Mouse (Mus musculus) ES-CJ7 (cell line): ENCODE data around the gene Shank2.

Experiments
- DNase-seq: peaks from one replicate; pipeline ENCODE4 v3.0.0; 2011; ENCODE audit warnings: low read depth, low spot score

Shank2 gene

DNA sequence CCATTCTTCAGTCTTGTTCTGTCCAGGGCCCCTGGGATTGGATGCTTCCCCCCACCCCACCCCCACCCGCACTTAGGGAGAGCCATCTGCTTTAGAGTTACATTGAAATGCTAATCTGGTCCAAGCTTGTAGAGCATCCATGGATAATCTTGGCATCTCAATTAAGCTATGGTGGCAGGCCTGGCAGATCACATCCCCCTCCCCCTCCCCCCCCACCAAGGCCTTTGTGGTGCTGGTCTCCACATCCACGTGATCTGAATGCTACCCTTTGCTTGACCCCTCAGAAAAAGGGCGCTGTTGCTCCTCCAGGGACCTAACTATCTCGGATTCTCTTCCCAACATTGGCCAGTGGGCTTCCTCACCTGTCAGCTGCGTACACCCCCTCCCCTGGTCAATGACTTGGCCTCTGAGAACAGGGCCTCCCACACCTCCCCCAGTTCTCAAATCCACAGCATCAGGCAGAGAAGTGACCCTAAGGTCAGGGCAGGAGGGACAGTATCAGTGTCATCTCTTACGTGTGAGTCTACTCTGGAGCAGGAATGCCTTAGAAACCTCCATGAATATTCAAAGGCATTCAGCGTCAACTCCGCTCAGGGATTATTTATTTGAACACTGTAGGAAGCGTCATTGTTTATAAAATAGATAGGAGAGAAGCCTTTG is 104.8 kb downstream of the Shank2 start:
- peak; percentile 88 for DNase-seq

DNA sequence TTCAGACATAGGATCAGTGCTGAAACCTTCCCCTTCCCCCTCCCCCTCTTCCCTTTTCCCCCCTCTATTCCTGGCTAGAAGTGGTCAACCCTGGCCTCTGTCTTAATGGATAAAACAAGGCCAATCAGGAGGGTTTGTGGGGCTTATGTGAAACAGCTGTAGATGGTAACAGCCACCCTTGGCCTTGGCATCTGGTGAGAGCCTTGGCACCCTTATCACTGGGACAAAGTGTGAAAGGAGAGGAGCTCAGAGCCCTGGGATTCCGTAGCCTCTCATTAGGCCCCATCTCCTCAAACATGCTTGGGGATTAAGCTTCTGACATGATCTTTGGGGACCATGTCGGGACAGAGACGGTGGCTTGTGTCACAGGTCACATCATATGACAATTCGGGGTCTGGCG is 106.4 kb downstream of the Shank2 start:
- no peak for DNase-seq

DNA sequence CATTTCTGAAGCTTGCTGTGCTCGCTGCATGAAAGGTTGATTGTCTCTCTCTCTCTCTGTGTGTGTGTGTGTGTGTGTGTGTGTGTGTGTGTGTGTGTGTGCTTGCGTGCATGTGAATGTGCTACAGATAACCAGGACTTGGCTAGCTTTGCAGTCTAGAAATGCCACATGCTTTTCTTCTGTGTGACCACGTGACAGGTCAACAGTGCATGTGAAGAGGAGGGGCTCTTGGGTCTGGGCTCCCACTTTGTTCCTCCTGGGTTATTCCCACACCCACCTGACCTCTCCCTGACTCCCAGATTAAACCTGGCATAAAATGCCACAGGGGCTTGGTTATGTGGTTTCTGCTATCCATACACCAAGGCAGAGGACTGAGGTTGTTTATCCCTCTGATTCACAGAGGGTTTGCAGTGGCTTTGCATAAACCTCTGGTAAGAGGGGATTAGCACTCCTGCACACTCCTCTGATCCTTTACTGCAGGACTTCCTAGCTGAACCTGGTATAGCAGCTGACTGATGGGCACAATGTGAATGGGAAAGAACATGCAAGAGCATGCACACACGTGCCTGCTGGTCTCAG is 109.4 kb downstream of the Shank2 start:
- no peak for DNase-seq

DNA sequence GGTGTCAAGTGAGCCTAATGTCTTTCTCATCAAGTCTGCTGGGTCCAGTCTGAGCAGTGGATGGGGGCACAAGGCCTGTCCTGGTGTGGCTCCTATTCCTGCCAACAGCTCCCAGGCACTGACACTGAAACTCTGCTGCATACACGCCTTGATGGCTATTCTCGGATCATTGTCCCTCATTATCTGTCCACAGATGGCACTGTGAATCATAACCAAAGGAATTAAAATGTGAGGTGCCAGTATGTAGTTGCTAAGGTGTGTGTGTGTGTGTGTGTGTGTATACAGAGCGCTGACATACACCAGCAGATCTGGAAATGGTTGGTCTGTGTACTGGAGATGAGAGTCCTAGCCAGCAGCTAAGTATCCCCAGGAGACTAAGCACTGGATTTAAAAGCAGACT is 110.3 kb downstream of the Shank2 start:
- no peak for DNase-seq

DNA sequence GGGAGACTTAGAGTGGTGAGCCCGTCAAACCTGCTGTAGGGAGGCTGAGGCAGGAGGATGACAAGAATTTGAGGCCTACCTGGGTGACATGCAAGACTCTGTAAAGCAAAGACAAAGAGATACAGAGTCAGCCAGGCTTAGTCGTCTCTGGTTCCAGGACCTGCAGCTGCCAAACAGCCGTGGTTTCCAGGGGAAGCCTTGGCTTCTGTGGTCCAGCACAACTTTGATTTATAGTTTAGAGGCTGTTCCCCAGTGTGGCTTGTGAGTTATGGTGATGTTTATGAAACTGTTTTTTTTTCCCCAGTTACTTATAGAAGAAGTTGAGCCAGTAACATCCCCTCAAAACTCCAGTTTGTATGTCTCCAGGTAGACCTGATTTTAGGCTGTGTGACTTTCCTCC is 112.5 kb downstream of the Shank2 start:
- no peak for DNase-seq

DNA sequence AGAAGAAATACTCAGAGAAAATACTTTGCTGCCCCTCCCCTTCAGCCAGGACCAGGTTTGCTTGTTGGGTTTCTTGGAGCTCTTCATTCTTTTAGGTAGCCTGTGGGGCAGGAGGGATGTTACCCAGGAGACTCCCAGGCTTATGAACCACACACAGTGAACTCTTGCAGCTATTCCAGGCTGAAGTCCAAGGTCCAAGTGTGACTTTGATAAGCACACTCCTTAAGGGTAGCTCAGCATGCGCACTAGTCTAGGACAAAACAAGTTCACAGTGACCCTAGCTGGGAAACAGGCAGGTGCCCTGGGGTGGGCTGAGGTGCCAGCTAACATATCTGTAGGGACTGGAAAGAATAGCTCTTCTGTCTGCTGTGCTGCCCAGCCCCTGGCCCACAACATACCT is 117.8 kb downstream of the Shank2 start:
- DNase-seq, result no peak

DNA sequence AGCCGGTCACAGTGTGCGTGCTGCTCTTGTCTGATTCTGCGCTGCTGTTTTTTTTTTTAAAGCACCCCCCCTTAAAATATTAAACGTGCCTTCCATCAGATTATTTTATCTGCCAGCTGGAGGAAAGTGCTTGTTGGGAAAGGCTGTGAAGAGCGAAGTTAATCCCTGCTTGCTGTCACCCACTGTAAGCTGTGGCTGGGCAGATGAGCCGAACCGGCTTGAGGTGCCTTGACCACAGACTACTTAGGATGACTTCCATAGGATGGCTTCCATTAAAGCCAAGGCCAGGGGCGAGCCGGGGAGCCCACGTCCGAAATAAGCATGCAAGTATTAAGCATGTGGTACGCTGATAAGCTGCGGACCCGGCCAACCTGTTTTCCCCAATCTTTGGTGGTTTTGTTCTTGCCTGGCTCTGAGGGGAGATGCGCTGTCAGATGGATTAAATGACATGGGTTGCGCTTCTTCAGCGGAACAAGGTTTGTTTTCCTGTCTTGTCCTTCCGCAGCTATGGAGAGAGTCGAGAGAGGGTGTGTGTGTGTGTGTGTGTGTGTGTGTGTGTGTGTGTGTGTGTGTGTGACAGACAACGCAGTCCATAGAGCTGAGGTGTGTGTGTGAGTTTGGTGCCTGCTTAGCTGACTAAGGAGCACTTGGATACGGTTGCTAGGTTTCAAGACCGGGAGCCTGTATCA is 131.1 kb downstream of the Shank2 start:
- DNase-seq, result no peak

DNA sequence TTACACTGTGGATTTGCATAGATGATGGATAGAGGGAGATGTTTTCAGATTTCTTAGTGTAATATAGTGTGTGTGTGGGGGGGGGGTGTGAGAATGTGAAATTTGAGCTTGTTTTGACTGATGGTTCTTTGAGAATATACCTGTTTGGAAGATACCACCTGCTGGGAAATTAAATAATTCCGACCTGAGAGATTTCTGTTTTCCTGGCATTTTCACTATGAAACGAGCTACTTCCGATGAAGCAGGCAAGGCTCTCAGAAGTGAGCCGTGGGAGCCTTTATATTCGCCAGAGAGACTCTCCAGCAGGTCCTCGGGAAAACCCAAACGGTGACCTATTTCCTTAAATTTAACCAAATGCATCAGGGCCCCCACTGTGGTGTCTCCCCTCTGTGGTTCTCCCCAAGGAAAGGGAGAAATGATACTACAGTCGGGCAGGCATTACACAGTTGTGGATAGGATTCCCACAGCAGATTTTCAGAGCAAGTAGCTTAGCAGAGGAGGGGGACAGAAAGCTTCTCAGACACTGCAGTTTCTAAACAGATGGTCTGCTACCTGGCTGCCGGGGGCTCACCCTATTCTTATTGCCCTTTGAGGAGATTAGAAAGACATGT is 131.8 kb downstream of the Shank2 start:
- DNase-seq, result no peak

DNA sequence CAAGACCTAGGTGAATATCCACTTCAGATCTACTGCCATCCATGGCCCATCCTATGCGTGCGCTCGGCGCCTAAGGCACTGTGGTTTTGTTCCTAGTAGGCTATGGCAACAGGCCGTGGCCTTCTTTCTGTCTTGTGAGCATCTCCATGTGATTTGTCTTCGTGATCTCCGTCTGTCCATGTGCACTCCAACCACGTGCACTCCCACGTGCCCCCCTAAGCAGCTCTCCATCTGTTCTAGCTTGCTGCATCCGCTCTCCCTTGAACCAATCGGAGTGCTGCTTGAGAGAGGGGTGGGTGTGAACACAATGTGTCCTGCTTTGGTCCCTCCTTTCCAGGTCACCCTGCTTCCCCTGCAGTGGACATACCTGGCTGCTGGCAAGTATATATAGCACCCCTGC is 133.0 kb downstream of the Shank2 start:
- no peak for DNase-seq

DNA sequence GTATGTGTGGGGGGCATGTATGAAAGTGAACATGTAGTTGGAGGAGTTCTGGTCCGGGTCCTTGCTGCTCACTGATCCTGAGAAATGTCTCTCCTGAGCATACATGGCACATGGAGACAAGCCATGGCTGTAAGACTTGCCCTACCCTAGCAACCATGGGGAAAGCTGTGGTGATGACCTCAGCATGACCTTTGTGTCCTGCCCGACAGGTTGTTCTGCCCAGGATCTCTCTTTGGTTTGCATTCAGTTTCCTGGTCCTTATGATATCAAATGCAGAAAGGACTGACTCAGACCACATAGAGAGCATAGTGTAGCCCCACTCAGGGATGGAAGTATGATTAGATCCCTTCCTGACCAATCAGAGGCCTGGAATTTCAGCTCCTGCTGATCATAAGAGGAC is 136.1 kb downstream of the Shank2 start:
- no peak for DNase-seq

DNA sequence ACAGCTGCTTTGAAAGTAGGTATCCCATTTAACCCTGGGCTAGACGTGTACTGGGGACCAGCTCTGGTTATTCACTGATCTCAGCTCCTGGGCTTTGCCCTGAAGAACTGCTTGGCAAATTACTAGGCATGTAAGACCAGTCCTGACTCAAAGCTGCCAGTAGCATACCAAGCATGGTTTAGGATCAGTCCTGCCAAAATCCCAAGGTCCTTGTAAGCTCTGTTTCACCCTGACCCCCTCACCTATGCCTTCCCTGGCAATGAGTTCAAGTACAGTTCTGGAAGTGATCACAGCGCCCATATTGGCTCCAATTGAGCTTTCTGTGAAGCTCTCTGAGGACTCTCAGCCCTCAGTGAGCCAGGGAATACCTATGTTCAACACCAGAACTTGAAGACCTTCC is 136.7 kb downstream of the Shank2 start:
- DNase-seq, result no peak

DNA sequence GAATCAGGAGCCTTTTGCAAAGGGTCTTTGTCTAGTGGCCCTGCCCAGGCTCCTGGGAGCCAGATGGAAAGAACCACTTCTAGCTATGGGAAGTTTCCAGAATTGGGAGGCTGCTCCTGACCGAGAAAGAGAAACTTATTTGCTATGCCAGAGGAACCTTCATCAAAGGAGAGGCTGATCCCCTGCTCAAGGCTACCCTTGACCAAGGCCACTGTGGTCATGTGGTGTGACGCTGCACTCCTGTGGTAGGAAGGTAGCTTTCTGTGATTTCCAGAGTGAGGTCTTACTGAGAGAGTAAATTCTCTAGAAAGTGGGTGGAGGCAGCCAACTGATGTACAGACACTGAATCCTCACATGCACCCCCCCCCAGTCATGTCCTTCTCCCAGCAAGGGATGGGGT is 138.0 kb downstream of the Shank2 start:
- no peak for DNase-seq

DNA sequence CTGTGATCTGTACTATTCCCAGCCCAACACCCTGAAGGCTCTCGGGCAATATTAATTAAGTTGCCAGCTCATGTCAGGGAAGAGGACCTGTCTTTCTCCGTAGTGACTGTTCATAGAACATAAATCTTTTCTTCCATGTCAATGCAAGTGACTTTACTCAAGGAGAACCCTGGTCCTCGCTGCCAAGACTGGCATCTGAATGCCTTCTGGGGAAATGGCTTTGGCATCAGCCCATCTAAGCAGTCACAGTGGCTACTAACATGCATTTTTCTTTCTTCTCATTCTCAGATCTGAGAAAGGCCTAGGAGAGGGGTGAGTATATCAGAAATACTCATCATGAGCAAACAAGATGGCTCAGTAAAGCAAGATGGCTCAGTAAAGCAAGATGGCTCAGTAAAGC is 138.7 kb downstream of the Shank2 start:
- DNase-seq, result no peak

DNA sequence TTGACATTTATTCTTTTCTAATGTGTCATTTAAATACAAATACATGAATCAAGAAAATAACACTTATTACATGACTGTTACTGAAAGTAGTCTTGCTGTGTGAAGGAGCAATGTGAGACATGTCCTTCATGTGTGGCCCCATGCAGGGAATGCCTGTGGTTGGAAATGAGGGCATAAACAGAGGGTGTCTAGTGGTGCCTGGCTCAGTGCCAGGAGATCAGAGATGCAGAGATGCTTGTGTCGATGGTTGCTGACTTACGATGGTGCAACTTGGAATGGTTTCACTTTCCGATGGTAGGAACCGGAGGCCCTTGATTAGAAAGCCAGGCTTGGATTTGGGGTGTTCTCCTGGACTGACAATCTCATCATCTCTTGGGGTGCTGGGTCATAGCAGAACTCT is 140.3 kb downstream of the Shank2 start:
- no peak for DNase-seq

DNA sequence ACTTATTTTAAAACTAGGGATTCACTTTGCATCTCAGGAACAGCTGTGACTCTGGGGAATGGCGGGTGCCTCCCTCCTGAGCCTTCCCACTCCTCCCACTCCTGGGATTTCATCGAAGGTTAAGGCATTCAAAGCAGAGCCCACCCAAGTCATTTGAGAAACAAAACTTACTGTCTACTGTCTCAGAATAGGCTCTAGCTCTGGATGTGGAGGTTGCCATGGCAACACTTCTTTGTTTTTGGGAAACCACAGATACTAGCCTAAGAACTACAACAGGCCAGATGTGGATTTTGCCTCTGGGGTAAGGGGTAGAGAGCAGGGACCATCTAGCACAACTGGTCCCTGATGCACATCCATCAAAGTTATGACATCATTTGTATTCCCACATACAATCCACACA is 142.2 kb downstream of the Shank2 start:
- DNase-seq, result peak; percentile 14

DNA sequence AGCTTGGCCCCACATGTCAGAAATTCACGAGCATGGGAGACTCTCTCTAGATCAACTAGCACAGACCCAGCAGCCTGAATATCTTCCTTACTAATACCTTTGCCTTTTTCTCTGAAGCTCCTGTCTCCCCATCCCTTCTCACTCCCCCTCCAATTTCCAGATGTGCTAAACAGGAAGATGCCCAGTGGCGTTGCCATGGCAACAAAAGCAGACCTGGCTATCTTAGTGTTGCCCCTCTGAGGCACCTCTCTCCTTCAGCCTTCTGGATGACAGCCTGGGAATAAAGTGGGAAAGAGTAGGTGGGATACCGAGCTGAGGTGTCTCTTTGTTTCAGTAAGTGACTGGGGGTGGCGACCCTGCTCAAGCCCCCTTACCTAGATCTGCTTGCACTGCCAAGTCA is 146.4 kb downstream of the Shank2 start:
- no peak for DNase-seq

DNA sequence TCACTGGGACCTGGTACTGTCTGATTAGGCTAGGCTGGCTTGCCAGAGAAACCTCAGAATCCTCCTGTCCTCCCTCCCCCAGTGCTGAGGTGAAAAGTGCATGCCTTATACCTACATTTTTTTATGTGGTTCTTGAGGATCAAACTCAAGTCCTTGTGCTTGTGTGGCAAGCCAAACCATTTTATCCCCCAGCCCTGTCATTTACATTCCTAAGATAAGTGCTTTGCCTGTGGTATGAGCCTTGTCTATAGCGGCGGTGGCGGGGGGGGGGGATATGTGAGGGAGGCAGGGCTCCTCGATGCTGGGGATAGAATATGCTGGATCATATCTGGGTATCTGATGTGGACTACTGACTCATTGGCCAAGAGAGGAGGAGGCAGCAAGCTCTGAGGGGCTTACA is 151.4 kb downstream of the Shank2 start:
- no peak for DNase-seq

DNA sequence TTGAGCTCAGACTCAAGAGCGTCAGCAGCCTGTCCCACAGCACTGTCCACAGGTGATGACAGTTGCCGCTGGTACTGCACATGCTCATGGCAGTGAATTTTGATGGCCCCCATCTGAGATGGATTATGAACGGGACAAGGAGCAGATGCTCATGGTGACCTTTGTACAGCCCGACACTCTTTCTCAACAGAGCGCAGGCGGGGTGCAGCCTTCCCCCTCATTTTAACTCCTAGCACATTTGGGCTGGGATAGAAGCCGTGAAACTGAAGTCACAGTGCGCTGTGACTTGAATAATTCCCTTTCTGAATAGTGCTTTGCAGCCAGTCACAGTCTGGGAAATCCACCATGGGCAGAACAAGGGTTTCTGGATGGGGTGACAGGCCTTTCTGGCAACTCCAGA is 152.0 kb downstream of the Shank2 start:
- DNase-seq, result no peak

DNA sequence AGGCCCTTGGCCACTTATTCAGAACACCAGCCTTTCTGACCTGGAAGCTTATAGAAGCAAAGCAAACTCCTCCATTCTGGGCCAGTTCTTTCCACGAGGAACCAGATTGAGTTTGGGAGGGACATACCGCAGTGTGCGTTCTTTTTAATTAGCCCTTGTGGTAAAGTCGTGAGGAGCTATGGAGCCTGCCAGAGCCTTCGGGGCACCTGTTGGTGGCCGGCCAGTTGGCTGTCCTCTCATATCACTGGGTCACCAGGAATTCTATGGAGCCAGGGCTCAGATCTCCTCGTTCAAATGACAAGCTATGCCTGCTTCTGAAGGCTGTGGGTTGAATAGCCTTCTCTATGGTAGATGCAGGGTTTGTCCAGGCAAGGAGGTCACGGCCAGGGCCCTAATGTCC is 156.2 kb downstream of the Shank2 start:
- DNase-seq, result no peak

DNA sequence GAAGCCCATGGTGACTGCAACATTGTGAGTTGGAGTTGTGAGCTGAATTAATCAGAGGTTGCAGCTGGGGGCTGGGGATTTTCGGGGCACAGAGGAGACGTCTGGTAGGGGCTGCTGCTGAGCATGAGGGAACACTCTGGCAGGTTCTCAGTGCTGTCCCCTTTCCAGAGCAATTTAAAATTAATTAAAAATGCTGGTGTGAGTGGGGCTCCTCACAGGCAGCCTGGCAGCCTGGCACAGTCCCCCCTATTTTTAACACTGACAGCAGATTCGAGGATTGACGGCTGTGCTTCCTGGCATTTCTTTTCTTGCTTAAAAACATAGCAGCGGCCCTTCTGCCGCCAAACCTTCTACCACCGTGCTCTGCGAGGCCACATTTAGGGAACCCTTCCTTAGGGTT is 157.8 kb downstream of the Shank2 start:
- DNase-seq, result no peak

DNA sequence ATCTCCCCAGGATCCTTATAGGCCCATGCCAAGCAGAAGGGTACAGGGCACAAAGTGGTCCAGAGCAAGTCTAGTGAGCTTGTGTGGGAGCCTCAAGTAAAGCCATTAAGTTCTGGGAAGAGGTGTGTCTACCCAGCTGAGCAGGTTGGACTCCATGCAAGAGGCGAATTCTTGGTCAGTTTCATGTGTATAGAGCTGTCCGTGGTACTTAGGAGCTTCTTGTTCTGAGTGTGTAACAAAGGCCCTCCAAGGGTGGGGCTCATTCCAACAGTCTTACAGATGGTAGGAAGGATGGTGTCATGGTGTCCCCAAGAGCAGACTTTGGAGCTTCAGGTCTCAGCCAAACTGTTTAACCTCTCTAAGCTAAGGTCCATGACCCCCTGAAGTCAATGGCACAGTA is 158.3 kb downstream of the Shank2 start:
- peak; percentile 50 for DNase-seq

DNA sequence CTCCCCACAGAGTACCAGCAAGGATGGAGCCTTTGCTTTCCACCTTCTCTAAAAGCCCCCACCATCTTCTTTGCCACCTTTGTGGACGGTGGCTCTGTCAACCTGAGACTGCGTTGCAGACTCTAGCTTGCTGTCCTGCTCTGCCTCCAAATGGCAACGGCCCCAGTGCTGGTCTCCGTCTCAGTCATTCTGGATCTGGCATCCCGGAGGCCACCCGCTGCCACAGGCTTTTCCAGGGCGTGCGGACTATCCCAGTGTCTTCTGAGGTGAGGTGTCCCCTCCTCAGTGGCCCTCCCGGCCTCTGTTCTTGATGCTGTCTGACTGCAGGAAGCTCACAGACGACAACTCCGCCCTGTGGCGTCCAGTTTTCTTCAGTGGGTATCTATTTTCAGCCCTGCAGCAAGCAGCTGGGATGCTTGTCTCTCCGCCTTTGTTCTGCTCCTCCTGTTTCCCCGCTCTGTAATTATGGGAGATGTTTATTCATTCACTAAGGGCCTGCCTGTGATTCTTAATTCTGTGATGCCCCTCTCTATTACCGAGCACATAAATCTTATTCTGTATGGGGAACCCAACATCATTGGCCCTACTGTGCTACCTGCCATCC is 159.0 kb downstream of the Shank2 start:
- no peak for DNase-seq

DNA sequence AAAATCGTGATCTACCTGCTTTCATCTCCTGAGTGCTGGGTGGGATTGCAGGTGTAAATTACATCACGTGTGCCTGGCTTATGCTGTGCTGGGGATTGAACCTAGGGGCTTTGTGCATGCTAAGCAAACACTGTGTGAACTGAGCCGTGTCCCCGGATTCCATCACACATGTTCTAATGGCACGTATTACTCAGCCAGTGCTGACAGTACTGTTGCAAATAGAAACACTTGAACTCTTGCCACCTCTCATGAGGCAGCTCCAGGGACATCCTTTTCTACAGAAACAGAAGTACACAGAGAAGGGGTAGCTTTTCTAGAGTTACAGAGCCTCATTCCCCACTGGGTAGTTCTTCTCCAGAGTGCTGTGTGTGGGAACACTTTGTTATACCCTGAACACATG is 168.5 kb downstream of the Shank2 start:
- DNase-seq, result no peak
